Mouse (Mus musculus) kidney, adult 2 months (tissue): ENCODE results near the gene Ryr3. TPM values are rescaled to one million over a fixed set of nuclear protein-coding genes. Genes with fewer than 3 reads are reported as not detected.

Source experiments
- DNase-seq: peaks from one replicate; pipeline ENCODE4 v3.0.0; 2021
- H3K27ac ChIP-seq: fragments of 200-500 bp; 2 replicates; pipeline ENCODE4 v1.5.1; 2012; ENCODE audit warnings: low read depth, low read length, control low read depth, inconsistent platforms; ENCODE audit not compliant: insufficient read depth
- H3K27me3 ChIP-seq: fragments of 200-500 bp; replicated peaks from 2 replicates; pipeline ENCODE4 v1.6.1; 2012; ENCODE audit warnings: mild to moderate bottlenecking, moderate library complexity, low read length, inconsistent platforms; ENCODE audit not compliant: control insufficient read depth, insufficient read depth
- H3K36me3 ChIP-seq: fragments of 200-500 bp; 2 replicates; pipeline ENCODE4 v1.6.1; 2012; ENCODE audit warnings: mild to moderate bottlenecking, moderate library complexity, low read length, inconsistent platforms; ENCODE audit not compliant: control insufficient read depth, insufficient read depth
- H3K4me1 ChIP-seq: fragments of 200-500 bp; 2 replicates; pipeline ENCODE4 v1.6.1; 2011; ENCODE audit warnings: low read length; ENCODE audit not compliant: control insufficient read depth, insufficient read depth
- H3K4me3 ChIP-seq: fragments of 200-500 bp; 2 replicates; pipeline ENCODE4 v1.5.1; 2011; ENCODE audit warnings: mild to moderate bottlenecking, low read depth, low read length, control low read depth; ENCODE audit not compliant: insufficient read depth
- CTCF ChIP-seq: fragments of 200-500 bp; conservative IDR thresholded peaks from 2 replicates; pipeline ENCODE4 v1.5.1; 2011; ENCODE audit warnings: low read depth, mild to moderate bottlenecking, control low read depth, low read length, moderate library complexity, mixed read lengths; ENCODE audit not compliant: insufficient read depth, insufficient read length
- POLR2A ChIP-seq: fragments of 200-500 bp; IDR thresholded peaks from one replicate; pipeline ENCODE4 v1.6.1; 2011; ENCODE audit warnings: low read depth, low read length, control low read depth
- WGBS: fragments of 180-500 bp; shearing (Covaris S2); methylation state at CpG from one replicate; pipeline ENCODE4 v1.1.7; 2018; 5-methylcytosine and 5-hydroxymethylcytosine counted together
- polyA plus RNA-seq: library from polyadenylated mRNA; depleted of rRNA; stranded (reverse); fragments of >200 nt; gene quantifications from 2 replicates; pipeline ENCODE4 v1.2.3, GENCODE M21; 2012; rRNA removed

The Ryr3 gene
- polyA plus RNA-seq = 0.08 TPM in 2 replicates

- 1% methylated on average over 66 of the region's 72 CpGs for WGBS
- TF ChIP-seq CTCF (no peak), POLR2A (no peak)
- no peak within 1 kb of the TSS for H3K4me3 ChIP-seq
- DNase-seq = no peak
- H3K36me3 ChIP-seq = no peaks in the 10 kb centered on the region
- H3K27ac ChIP-seq = no peak within 1 kb of the TSS
- no peaks in the 10 kb centered on the region for H3K27me3 ChIP-seq
- no peaks in the 10 kb centered on the region for H3K4me1 ChIP-seq
Measured at GRCm38 (mm10) chr2:113216746-113217461, at the start of gene Ryr3. TSS of gene Ryr3 (minus strand) at chr2:113217096.

- H3K27me3 ChIP-seq = no peaks in the 10 kb centered on the region
- H3K36me3 ChIP-seq = no peaks in the 10 kb centered on the region
- H3K4me1 ChIP-seq = no peaks in the 10 kb centered on the region
- 65% methylated on average over 5 of the region's 5 CpGs for WGBS
- no peak for TF ChIP-seq CTCF
- no peak for TF ChIP-seq POLR2A
- no peak overlapping the region for H3K4me3 ChIP-seq
- no peak overlapping the region for H3K27ac ChIP-seq
- no peak for DNase-seq
Measured at GRCm38 (mm10) chr2:113238871-113239270, 22.0 kb upstream of the Ryr3 start.

GRCm38 (mm10) chr2:113236993-113237392, 20.1 kb upstream of the Ryr3 start:
- no peak for DNase-seq
- no peak overlapping the region for H3K27ac ChIP-seq
- H3K36me3 ChIP-seq = no peaks in the 10 kb centered on the region
- H3K4me3 ChIP-seq = no peak overlapping the region
- no peak for TF ChIP-seq POLR2A
- H3K4me1 ChIP-seq = no peaks in the 10 kb centered on the region
- no peaks in the 10 kb centered on the region for H3K27me3 ChIP-seq
- 73% methylated on average over 1 of the region's 1 CpGs for WGBS

- DNase-seq = peak; percentile 43
- Histone ChIP-seq H3K36me3 (no peaks in the 10 kb centered on the region), H3K27me3 (no peaks in the 10 kb centered on the region), H3K27ac (no peak overlapping the region), H3K4me1 (no peaks in the 10 kb centered on the region), H3K4me3 (no peak overlapping the region)
- 16% methylated on average over 3 of the region's 3 CpGs for WGBS
- TF ChIP-seq POLR2A = no peak
- 0 out of 2 replicates have a peak, but pooled peaks have one; percentile 8 for TF ChIP-seq CTCF
Measured at GRCm38 (mm10) chr2:113234559-113234958, 17.7 kb upstream of the Ryr3 start.

GRCm38 (mm10) chr2:113233356-113233755, 16.5 kb upstream of the Ryr3 start:
- Histone ChIP-seq H3K27me3 (no peaks in the 10 kb centered on the region), H3K4me1 (no peaks in the 10 kb centered on the region), H3K36me3 (no peaks in the 10 kb centered on the region), H3K27ac (no peak overlapping the region), H3K4me3 (no peak overlapping the region)
- no peak for TF ChIP-seq POLR2A
- no peak for TF ChIP-seq CTCF
- no peak for DNase-seq
- 27% methylated on average over 3 of the region's 3 CpGs for WGBS

GRCm38 (mm10) chr2:113216105-113216745, 671 bp downstream of the Ryr3 start:
- WGBS = 6% methylated on average over 23 of the region's 23 CpGs
- no peak for TF ChIP-seq POLR2A
- TF ChIP-seq CTCF = no peak
- Histone ChIP-seq H3K27ac (no peak overlapping the region), H3K4me3 (no peak overlapping the region), H3K4me1 (no peaks in the 10 kb centered on the region), H3K27me3 (no peaks in the 10 kb centered on the region), H3K36me3 (no peaks in the 10 kb centered on the region)
- DNase-seq = no peak

- Histone ChIP-seq H3K27me3 (no peaks in the 10 kb centered on the region), H3K36me3 (no peaks in the 10 kb centered on the region), H3K27ac (no peak overlapping the region), H3K4me1 (no peaks in the 10 kb centered on the region), H3K4me3 (no peak overlapping the region)
- 72% methylated on average over 3 of the region's 3 CpGs for WGBS
- DNase-seq = no peak
- TF ChIP-seq CTCF = no peak
- no peak for TF ChIP-seq POLR2A
Measured at GRCm38 (mm10) chr2:113210023-113210422, 6.9 kb downstream of the Ryr3 start.
